Mouse (Mus musculus): ENCODE data around the gene Thsd7a.

- TF ChIP-seq MAFK (IDR thresholded peaks at IDR 0.05; ENCODE audit: insufficient read depth, low read depth, low read length) (no peak), CHD2 (IDR thresholded peaks at IDR 0.05; ENCODE audit: low read depth, low read length) (no peak), ZC3H11A (IDR thresholded peaks at IDR 0.05; ENCODE audit: borderline replicate concordance, low read depth, low read length) (no peak)
These were observed 198.0 kb downstream of the Thsd7a start for GRCm38 (mm10) chr6:12551176-12551575.

All from ES-E14 (cell line).